Mouse (Mus musculus): ENCODE measurements around the gene Adamtsl1.

Adamtsl1 gene

GRCm38 (mm10) chr4:85672290-85672689, 158.3 kb downstream of the Adamtsl1 start:
- no peak for DNase-seq (ENCODE audit: low spot score in 2 of 2)

- DNase-seq (ENCODE audit: low spot score in 2 of 2), result no peak
Observed at GRCm38 (mm10) chr4:85677621-85678020, 163.6 kb downstream of the Adamtsl1 start.

DNA sequence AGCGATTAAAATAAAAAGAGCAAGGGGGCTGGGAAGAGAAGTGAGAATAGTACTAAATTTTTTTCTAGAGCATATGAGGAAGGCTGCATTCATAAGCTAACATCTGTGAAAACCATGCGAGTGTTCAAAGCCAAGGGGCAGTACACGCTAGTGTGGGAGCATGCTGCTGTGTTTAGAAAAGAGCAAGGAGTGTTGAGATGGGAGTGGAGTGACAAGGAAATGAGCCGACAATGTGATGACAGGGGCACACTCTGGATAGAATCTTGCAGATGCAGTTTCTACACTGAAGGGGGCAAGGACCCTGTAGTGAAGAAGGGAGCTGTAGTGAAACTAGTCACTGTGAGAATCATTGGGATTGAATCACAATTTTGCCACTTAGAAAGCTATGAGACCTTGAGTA, 172.2 kb downstream of the Adamtsl1 start:
- no peak for DNase-seq (ENCODE audit: low spot score in 2 of 2)

DNA sequence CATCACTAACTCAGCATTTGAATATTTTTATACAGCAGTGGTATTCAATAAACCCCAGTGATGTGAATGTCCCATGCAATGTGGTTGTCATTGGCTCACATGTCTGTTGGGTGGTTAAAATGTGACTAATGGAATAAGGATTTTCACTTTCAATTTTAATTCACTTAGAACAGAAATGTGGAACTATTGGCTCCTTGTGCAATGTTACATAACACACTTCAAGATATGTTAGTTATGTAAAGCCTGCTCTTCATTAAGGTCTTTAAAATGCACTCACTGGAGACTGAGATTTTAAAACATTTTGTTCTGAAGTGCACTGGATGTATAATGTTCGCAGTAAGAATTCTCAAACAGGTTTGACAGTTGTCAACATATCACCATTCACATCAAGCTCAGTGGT, 181.3 kb downstream of the Adamtsl1 start:
- DNase-seq (ENCODE audit: low spot score in 2 of 2), result peak in 1 of 2 experiments; percentile 3

DNA sequence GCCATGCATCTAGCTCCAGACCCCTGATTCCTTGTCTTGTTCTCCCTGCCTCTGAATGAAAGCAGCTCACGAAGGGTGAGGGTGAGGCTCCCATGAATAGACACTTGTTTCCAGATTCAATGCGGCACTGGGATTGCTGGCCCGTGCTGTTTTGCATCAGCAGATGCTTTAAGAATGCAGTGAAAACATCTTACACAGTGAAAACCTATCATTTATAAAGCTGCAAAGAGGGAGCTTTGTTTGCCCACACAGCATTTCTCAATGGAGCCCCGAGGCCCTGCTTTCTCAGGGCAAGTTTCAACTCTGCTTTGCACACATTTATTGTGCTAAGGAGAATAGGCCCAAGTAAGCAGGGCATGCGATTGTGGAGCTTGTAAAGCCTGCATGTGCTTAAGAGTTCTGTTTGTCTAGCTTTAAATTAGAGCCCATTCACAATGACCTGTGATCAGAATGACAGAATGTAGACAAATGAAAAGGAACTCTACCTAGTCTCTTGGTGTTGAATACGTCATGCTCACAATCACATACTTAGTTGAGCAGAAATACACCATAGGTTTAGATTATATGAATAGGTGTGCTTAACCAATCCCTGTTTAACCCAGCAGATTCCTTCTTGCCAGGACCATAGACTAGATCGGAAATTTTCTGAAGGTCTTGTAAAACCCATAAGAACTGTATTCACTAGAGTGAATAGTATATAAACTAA, 193.5 kb downstream of the Adamtsl1 start:
- DNase-seq (ENCODE audit: low spot score in 2 of 2), result no peak

- DNase-seq (ENCODE audit: low spot score in 2 of 2), result no peak
Observed at GRCm38 (mm10) chr4:85709636-85710035, 195.7 kb downstream of the Adamtsl1 start.

GRCm38 (mm10) chr4:85724999-85725398, 211.0 kb downstream of the Adamtsl1 start:
- no peak for DNase-seq (ENCODE audit: low spot score in 2 of 2)

GRCm38 (mm10) chr4:85727731-85728130, 213.8 kb downstream of the Adamtsl1 start:
- no peak for DNase-seq (ENCODE audit: low spot score in 2 of 2)

DNA sequence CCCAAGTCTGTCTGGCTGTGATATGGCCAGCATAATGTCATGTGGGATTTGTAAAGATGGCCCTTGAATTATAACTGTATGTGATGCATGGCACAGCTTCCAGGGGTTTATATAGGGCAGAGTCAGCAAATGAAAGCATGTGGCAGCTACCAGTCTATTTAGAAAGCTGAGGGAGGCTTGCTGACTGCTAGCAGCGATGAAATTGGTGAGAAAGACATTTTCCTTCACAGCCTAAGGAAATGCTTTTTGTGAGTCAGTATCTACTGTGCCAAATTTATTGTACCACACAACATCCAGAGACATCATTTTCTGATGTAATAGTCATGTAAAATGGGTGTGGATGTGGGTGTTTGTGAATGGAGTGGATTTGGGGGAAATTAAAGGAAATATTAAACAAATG, 214.4 kb downstream of the Adamtsl1 start:
- DNase-seq (ENCODE audit: low spot score in 2 of 2), result peak; percentile 4 to 6

DNA sequence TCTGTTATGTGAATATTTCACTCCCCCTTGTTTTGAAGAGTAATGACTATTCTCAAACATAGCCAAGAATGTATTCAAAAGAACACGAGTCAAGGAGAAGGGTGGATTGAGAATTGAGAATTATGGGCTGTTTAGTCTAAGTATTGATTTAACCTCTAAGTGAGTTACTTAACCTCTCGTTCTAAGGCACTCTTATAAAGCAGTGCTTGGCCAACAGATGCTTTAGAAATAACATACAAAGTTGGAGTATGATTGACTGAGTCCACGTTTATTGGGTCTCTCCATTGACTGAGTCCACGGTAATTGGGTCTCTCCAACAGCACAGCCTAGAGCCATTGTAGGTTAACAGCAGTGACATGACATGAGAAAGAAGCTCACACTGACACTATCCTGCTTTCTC, 226.5 kb downstream of the Adamtsl1 start:
- no peak for DNase-seq (ENCODE audit: low spot score in 2 of 2)

- DNase-seq (ENCODE audit: low spot score in 2 of 2), result no peak
Observed at GRCm38 (mm10) chr4:85741825-85742391, 227.9 kb downstream of the Adamtsl1 start.

GRCm38 (mm10) chr4:85743427-85743826, 229.5 kb downstream of the Adamtsl1 start:
- DNase-seq (ENCODE audit: low spot score in 2 of 2), result no peak

- no peak for DNase-seq (ENCODE audit: low spot score in 2 of 2)
Observed at GRCm38 (mm10) chr4:85762684-85763083, 248.7 kb downstream of the Adamtsl1 start.

GRCm38 (mm10) chr4:85763161-85764014, 249.4 kb downstream of the Adamtsl1 start:
- no peak for DNase-seq (ENCODE audit: low spot score in 2 of 2)

DNA sequence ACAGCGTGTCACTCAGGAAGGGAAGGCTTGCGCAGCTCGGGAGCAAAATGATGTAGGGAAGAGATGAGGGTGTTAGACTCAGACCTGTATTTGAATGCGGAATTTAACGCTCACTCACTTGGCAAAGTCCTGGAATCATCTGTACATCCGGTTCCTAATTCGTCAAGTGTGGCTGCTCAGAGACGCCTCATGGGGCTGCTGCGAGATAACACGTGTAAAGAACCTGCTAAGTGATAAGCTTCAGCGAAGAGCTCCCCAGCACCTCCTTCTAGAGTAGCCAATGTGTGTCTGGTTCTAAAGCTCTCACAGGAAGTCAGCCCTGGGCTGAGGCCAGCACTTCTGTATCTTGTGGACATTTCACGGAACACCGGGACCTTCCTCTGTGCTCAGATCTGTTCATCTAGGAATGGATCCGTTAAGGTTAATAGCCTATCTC, 250.1 kb downstream of the Adamtsl1 start:
- no peak for DNase-seq (ENCODE audit: low spot score in 2 of 2)

DNA sequence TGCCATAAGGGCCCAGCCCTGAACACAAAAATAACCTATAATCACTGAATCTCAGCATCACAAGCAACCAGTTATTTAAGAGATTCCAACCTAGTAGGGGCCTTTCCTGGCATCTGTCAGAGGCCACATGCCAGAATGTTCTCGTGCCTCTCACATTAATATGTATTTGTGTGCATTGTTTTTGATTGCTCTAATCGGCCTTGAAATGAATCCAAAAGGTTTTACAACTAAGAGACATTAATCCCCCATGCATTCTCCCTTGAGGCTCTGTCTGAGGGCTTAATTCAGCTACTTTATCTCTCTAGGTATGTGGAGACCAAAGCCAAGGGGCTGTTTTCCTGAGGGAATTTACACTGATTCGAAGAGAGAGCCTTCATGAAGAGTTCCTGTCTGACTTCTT, 250.5 kb downstream of the Adamtsl1 start:
- no peak for DNase-seq (ENCODE audit: low spot score in 2 of 2)

DNA sequence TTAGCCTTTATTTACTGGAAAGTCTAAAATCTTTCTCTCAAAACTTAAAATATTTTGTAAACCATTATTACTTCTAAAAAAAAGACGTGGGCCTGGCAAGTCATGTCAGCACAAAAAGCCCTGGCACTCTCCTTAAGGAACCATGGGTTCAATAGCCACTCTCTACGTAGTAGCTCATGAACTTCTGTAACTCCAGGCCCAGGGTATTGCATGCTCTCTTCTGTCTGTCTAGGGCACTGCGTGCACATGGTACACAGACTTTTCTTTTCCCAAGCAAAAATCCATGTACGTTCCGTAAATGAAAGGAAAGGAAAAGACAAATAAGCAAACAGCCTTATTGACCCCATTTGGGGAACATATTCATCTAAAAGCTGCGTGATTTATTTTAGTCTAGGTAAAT, 253.7 kb downstream of the Adamtsl1 start:
- DNase-seq (ENCODE audit: low spot score in 2 of 2), result no peak

GRCm38 (mm10) chr4:85768107-85768506, 254.1 kb downstream of the Adamtsl1 start:
- peak; percentile 2 to 33 for DNase-seq (ENCODE audit: low spot score in 2 of 2)

GRCm38 (mm10) chr4:85782511-85782910, 268.5 kb downstream of the Adamtsl1 start:
- no peak for DNase-seq (ENCODE audit: low spot score in 2 of 2)

DNA sequence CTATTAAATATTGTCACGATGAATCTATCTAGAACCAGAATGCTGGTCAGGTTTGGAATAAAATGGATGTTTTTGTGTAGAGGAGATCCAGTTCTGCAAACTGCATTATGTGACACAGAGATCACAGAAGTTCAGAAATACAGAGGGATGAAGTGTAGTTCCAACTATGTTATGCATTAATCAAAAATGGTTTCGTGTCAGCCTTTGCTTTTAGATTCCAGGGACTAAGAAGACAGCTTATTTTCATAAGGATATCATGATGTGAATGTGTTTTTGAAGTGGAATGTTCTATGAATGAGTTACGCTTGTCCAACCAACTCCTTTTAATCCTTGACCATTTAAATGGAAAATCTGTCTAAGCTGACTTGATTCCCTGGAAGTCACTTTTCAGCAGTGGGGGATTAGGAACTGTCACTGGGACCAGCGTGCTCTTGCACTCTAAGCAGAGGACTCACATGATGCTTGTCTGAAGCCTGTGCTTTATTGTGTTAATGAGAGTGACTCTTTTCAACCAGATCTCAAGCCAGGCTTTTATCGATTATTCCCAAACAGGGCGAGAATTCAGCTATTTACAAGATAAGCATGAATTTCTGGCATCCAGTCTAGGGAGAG, 269.9 kb downstream of the Adamtsl1 start:
- DNase-seq (ENCODE audit: low spot score in 2 of 2), result no peak

- DNase-seq (ENCODE audit: low spot score in 2 of 2), result no peak
Observed at GRCm38 (mm10) chr4:85784428-85784827, 270.5 kb downstream of the Adamtsl1 start.

DNA sequence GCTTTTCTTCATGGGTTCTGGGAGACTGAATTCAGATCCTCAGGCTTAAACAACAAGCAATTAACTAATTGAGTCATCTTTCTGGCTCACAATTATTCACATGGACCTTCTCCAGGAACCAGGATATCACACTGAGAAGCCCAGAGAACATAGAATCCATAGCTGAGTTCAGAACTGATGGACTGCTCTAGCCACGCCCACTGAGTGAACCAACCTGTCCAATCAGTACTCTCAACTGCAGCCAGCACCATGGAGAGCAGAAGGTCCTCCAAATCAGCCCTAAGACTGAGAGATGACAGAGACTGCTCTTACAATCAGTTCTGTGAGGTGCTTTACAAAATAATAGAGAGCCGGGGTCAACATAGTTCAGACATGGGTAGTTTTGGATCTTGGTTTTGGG, 276.3 kb downstream of the Adamtsl1 start:
- DNase-seq (ENCODE audit: low spot score in 2 of 2), result no peak

Data from left cerebral cortex, adult 9 months (tissue).